Mouse (Mus musculus): ENCODE measurements around the gene Gsdma.
"Not testable (repeated sequence)": the region's sequence is repeated elsewhere in the genome, so short reads cannot be mapped to it uniquely, and the experiment has no call there.

Gene Gsdma

GRCm38 (mm10) chr11:98664091-98664490, at the start of gene Gsdma:
Gene Gsdma (plus strand): TSS chr11:98664351.
- DNase-seq (ENCODE audit: low read depth, low spot score), result no peak

DNA sequence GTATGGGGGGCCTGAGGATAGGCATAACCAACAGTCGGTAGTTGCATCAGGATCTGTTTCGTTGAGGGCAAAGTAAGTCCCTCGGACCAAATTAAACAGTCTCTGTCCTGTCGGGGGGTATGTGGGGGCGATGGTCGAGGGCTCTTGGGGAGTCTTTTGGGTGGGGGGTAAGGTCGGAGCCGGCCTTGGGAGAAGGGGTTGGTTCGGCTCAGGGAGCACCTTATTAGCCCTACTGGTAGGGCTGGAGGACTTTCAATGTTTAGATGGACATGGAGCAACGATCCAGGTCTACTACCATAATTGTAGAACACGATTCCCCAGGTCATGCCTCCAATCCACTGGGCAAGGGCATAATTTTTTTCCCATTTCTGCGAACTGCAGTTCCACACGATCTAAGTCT, 43.4 kb upstream of the Gsdma start:
- no peak for DNase-seq (ENCODE audit: low read depth, low spot score)

DNA sequence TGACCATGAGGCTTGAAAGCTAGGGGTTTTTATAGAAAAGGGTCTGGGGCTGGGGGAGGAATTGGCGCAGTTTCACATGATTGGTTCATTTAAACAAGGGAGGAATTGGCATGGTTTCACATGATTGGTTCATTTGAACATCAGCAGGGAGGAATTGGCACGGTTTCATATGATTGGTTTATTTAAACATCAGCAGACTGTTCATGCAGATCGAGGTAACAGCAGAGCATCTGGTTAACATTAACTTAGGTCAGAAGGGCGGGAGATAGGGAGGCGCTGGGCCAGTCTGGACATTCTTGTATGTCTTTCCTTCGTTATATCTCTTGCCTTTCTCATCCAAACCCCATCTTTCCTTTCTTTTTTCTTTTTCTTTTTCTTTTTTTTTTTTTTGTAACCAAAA, 40.2 kb upstream of the Gsdma start:
- DNase-seq (ENCODE audit: low read depth, low spot score), result not testable (repeated sequence)

GRCm38 (mm10) chr11:98624381-98624780, 39.8 kb upstream of the Gsdma start:
- not testable (repeated sequence) for DNase-seq (ENCODE audit: low read depth, low spot score)

DNA sequence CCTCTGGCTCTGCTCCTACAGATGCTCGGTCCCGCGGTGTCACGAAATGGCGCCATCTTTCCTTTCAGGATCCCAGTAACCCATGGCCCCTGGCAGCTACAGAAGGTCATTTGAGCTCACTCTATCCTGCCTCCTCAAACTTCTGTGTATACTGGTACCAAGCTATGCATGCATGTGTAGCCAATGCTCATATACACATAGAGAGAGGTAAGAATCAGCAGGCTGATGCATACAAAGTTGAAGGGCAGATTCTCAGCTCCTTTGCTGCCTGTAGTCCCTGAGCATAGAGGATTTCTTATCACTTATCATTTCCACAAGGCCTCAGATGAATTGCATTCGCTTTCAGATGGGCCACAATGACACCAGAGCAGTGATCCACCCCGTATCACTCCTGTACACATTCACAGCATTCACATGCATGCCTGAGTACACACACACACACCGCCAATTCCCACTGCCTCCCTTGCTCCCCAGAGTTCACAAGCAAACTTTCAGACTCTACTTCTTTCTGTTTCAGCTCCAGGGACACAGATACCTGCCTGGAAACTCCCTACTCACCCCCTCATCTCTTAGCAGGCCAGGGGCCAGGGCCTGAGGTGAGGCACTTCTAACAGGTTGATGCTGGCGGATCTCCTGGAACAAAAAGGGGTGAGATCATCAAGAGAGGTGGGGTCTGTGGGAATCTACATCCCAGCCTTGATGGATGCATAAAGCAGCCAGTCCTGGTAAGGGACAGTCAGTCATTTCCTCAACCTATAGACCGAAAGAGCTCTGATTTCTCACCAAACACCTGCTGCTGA, 38.3 kb upstream of the Gsdma start, which contains the start of the genes Gm12355 and Gsdma3:
Gene Gm12355, minus strand, starts transcription at position 51 of the 800 bp plus-strand sequence.
Gene Gsdma3, plus strand, starts transcription at position 750 of the 800 bp plus-strand sequence.
- DNase-seq (ENCODE audit: low read depth, low spot score), result no peak

DNA sequence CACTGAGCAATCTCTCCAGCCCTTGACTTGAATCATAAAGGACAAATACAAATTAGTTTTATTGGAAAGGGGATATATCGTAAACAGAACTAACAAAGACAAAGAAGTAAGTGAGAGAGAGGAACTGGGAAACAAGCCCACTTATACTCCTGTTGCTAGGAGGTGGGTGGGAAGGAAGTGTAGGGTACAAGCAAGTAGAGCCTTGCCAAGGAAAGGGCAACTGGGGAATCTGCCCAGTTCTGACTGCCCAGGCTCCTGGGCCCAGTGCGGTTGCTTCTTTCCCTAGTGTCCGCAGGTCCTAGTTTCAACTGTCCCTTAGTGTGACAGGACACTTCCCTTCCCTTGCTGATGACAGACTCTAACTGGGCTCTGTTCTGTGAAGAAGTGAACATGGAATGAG, 35.4 kb upstream of the Gsdma start:
- no peak for DNase-seq (ENCODE audit: low read depth, low spot score)

- DNase-seq (ENCODE audit: low read depth, low spot score), result no peak
Observed at GRCm38 (mm10) chr11:98630646-98631045, 33.5 kb upstream of the Gsdma start.

- peak; percentile 43 for DNase-seq (ENCODE audit: low read depth, low spot score)
Observed at GRCm38 (mm10) chr11:98635312-98635970, 28.7 kb upstream of the Gsdma start.

DNA sequence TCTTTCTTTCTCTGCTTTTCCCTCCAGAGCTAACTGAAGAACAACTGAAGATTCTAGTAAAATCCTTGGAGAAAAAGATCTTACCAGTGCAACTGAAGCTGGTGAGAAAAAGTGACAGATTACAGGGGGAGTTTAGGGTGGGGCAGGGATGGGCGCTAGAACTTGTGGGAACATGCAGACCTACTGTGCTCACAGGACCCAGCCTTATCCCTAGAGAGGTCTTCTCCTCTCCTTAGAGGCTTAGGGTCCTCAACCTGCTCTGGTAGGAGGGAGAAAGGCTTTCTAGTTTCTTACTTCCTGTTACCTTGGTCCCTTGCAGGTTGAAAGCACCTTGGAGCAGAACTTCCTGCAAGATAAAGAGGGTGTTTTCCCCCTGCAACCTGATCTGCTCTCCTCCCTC, 26.6 kb upstream of the Gsdma start:
- DNase-seq (ENCODE audit: low read depth, low spot score), result no peak

DNA sequence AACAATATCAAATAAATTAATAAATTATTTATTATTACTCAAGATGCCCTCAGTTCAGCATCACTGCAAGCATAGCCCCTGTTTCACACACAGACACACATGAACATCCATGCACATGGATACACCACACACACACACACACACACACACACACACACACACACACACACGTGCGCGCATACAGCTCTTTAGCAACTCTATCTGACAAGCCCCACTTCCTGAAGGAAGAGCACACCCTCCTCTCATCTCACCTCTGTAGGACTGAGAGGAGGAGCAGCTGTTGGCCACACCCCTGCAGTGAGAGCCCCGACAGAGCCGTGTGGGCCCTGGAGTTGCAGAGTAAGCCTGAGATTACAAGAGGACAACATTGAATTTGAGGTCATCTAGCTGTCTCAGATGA, 24.1 kb upstream of the Gsdma start:
- no peak for DNase-seq (ENCODE audit: low read depth, low spot score)

DNA sequence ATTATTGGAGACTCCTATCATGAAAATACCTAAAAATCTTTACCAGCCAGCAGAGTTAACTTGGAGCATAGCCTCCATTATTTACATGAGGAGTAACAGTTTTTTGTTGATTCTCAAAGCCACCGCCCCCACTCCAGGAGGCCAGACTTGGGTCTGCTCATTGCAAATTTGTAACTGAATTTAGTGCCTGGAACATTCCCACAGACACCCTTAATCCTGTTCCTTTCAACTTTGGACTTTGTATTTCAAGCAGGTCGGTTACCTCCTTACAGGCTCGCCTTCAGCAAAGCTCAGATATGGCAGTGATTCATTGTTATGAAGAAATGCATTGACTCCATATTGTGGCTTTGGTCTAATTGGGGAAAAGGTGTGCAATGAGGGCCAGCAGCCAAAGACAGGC, 19.4 kb upstream of the Gsdma start:
- DNase-seq (ENCODE audit: low read depth, low spot score), result no peak

DNA sequence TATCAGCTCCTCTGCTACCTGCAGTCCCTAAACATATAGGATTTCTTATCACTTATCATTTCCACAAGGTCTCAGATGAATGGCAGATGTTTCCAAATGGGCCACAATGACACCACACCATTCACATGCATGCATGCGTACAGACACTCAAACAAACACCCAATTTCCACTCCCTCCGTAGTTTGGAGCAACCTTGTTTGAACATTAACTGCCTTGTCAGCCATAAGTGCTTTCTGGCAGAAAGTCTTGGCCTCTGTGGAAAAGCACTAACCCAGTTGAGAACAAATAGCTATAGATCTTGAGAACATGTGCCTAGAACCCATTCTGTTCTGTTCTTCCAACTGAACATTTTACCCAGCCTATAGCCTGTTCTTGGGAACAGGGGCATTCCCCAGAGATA, 18.2 kb upstream of the Gsdma start:
- DNase-seq (ENCODE audit: low read depth, low spot score), result no peak

DNA sequence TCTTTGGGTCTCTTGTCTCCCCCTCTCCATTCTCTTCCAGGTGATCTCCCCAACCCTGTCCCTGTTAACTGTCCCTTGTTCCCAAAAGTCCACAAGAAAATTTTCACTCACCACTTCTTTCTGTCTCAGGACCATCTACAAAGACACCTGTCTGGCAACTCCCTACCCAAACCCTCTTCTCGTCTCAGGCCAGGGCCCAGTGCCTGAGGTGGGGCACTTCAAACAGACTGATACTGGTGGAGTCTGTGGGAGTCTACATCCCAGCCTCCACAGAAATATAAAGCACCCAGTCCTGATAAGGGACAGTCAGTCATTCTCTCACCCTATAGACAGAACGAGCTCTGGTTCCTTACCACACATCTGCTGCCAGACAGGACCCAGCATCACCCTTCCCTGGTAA, 17.7 kb upstream of the Gsdma start, which contains the start of gene Gsdma2:
Gene Gsdma2, plus strand, starts transcription at position 301 of the 400 bp plus-strand sequence.
- no peak for DNase-seq (ENCODE audit: low read depth, low spot score)

DNA sequence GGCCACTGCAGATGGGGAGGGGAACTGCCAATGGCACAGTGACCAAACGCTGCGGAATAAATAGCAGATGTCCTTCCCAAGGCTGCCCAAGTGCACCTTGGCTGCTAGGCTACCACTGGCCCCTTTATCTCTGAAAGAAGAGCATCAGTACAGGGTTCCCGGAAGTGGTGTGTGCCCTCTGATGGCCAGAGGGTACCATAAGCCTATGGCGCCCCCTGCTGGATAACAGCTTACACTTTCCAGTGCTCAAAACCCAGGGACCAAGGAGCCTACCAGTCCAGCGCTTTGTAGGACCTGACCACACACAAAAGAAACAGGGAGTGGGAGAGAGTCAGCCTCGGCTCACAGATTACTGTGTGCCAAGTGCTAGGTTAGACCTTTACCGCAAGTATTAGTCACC, 9.1 kb upstream of the Gsdma start:
- DNase-seq (ENCODE audit: low read depth, low spot score), result peak; percentile 72

- DNase-seq (ENCODE audit: low read depth, low spot score), result peak; percentile 78
Observed at GRCm38 (mm10) chr11:98660517-98660916, 3.6 kb upstream of the Gsdma start.

DNA sequence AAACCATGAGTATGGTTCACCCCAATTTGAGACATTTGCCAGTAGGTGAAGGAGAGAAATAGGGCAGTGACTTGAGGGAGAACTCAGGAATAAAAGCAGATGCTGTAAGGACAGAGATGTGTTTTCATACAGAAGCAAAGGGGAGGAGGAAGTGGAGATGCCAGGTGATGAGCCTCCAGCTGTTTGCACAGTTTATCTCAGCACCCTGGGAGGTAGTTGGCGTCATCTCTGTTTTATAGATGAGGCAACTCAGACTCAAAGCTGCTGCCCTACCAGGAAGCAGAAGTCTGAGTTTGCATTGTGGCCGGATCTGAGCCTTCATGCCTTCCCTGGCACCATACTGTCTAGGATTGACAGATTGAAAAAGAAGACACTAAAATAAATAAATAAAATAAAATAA, 4.8 kb downstream of the Gsdma start:
- no peak for DNase-seq (ENCODE audit: low read depth, low spot score)

DNA sequence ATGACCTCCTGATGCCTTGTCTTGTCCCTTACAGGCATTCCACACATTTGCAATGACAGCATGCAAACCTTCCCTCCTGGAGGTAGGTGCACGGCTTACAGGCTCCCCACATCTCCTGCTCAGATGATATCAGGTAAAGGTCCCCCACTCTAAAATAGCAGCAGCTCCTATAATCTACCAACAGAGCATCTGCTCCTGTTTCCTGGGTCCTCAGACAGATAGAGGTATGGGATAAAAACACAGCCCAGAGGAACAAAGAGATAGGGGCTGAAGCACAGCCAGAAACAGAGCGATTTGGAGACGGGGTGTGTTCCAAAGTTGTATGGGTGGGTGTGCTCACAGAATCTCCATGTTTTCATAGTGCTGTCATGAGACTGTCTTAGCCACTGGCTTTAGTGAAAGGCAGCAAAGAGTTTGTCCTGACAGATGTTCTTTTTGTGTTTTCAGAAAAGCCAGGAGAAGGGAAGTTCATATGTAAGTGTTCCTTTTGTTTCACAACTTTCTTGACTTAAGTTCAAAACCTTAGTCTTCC, 7.2 kb downstream of the Gsdma start:
- DNase-seq (ENCODE audit: low read depth, low spot score), result no peak

DNA sequence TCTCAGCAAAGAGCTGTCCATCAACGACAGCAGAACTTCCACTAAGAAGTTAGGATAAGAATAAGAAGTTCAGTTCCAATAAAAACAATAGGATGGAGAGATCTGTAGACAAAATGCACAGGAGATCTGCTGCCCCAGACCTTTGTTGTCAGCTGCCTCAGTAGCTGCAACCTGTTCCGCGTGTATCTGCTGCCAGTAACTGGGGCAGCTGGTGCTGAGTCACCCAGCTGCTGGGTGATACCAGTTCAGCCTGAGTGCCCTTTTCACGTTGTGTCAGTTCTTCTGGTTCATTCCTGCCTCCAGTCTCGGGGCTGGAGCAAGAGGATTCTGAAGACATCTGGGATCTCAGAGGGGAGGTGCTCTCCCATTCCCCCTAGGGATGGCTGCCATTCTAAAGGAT, 7.7 kb downstream of the Gsdma start:
- peak; percentile 47 for DNase-seq (ENCODE audit: low read depth, low spot score)

GRCm38 (mm10) chr11:98672482-98672881, 8.3 kb downstream of the Gsdma start:
- DNase-seq (ENCODE audit: low read depth, low spot score), result no peak

GRCm38 (mm10) chr11:98673136-98673535, 9.0 kb downstream of the Gsdma start:
- DNase-seq (ENCODE audit: low read depth, low spot score), result peak; percentile 74

DNA sequence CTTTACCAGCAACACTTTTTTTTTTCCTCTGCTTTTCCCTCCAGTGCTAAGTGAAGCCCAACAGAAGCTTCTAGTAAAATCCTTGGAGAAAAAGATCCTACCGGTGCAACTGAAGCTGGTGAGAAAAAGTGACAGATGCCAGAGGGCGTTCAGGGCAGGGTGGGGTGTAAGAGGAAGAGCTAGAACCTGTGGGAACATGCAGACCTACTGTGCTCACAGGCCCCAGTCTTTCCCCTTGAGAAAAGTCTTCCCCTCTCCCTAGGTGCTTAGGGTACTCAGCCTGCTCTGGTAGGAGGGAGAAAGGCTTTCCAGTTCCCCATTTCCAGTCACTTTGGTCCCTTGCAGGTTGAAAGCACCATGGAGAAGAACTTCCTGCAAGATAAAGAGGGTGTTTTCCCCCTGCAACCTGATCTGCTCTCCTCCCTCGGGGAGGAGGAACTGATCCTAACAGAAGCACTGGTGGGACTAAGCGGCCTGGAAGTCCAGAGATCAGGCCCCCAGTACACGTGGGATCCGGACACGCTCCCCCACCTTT, 11.7 kb downstream of the Gsdma start:
- DNase-seq (ENCODE audit: low read depth, low spot score), result no peak

GRCm38 (mm10) chr11:98680023-98680422, 15.9 kb downstream of the Gsdma start:
- DNase-seq (ENCODE audit: low read depth, low spot score), result no peak
